Mouse (Mus musculus) kidney, adult 8-10 months (tissue): ENCODE data around the gene Rab22a.

Source experiments
- DNase-seq, 2 experiments: peaks; one replicate each; pipeline ENCODE4 v3.0.0; 2022

Rab22a gene

GRCm38 (mm10) chr2:173724382-173724781 lies 64.8 kb downstream of the Rab22a start:
- DNase-seq = no peak

GRCm38 (mm10) chr2:173724940-173725807 lies 65.6 kb downstream of the Rab22a start:
- DNase-seq = no peak

GRCm38 (mm10) chr2:173725819-173726218 lies 66.3 kb downstream of the Rab22a start:
- DNase-seq = no peak

- no peak for DNase-seq
Measured at GRCm38 (mm10) chr2:173730444-173730966, 70.9 kb downstream of the Rab22a start.

- DNase-seq = no peak
Measured at GRCm38 (mm10) chr2:173734426-173734825, 74.9 kb downstream of the Rab22a start.

- DNase-seq = peak; percentile 98 to 99
Measured at GRCm38 (mm10) chr2:173737222-173737989, 77.8 kb downstream of the Rab22a start, which contains the start of gene Vapb. Gene Vapb (plus strand): TSS chr2:173737511.

- no peak for DNase-seq
Measured at GRCm38 (mm10) chr2:173738232-173738631, 78.7 kb downstream of the Rab22a start.

- no peak for DNase-seq
Measured at GRCm38 (mm10) chr2:173739107-173739506, 79.5 kb downstream of the Rab22a start.

GRCm38 (mm10) chr2:173742090-173742489 lies 82.5 kb downstream of the Rab22a start:
- DNase-seq = no peak

- DNase-seq = no peak
Measured at GRCm38 (mm10) chr2:173742744-173743143, 83.2 kb downstream of the Rab22a start.

- no peak for DNase-seq
Measured at GRCm38 (mm10) chr2:173744070-173744815, 84.7 kb downstream of the Rab22a start.

- no peak for DNase-seq
Measured at GRCm38 (mm10) chr2:173748961-173749659, 89.5 kb downstream of the Rab22a start.

GRCm38 (mm10) chr2:173755433-173756144 lies 96.0 kb downstream of the Rab22a start:
- DNase-seq = no peak
